Mouse (Mus musculus) limb, embryonic 13.5 days (tissue): ENCODE data around the gene Ctcf. TPM values are rescaled to one million over a fixed set of nuclear protein-coding genes. Genes with fewer than 3 reads are reported as not detected.

Source experiments
- ATAC-seq: fragments of 200-750 bp; cut with Nextera tagmentation; 2 replicates; pipeline ENCODE4 v1.8.0; 2017; ENCODE audit warnings: low read depth, moderate number of reproducible peaks, moderate TSS enrichment; ENCODE audit not compliant: low FRiP score
- H3K27ac ChIP-seq: fragments of 300-500 bp; sonication (generic); 2 replicates; pipeline ENCODE4 v1.5.1; 2015; ENCODE audit warnings: inconsistent platforms, mild to moderate bottlenecking, moderate library complexity
- H3K27me3 ChIP-seq: fragments of 300-500 bp; sonication (generic); 2 replicates; pipeline ENCODE4 v1.6.1; 2015; ENCODE audit warnings: mild to moderate bottlenecking, inconsistent platforms
- H3K36me3 ChIP-seq: fragments of 300-500 bp; sonication (generic); 2 replicates; pipeline ENCODE4 v1.6.1; 2015; ENCODE audit warnings: inconsistent platforms, mild to moderate bottlenecking, moderate library complexity
- H3K4me1 ChIP-seq: fragments of 300-500 bp; sonication (generic); 2 replicates; pipeline ENCODE4 v1.6.1; 2015; ENCODE audit warnings: inconsistent platforms
- H3K4me2 ChIP-seq: fragments of 300-500 bp; sonication (generic); replicated peaks from 2 replicates; pipeline ENCODE4 v1.6.1; 2015; ENCODE audit warnings: inconsistent platforms, mild to moderate bottlenecking, moderate library complexity
- H3K4me3 ChIP-seq: fragments of 300-500 bp; sonication (generic); 2 replicates; pipeline ENCODE4 v1.5.1; 2015; ENCODE audit warnings: moderate library complexity, mild to moderate bottlenecking, inconsistent platforms
- H3K9ac ChIP-seq: fragments of 300-500 bp; sonication (generic); 2 replicates; pipeline ENCODE4 v1.6.1; 2015; ENCODE audit warnings: mild to moderate bottlenecking, inconsistent platforms
- H3K9me3 ChIP-seq: fragments of 300-500 bp; sonication (generic); 2 replicates; pipeline ENCODE4 v1.6.1; 2016; ENCODE audit warnings: inconsistent platforms
- WGBS: fragments of 180-500 bp; shearing (Covaris S2); methylation state at CpG from one replicate; pipeline ENCODE4 v1.1.7; 2015; 5-methylcytosine and 5-hydroxymethylcytosine counted together
- polyA plus RNA-seq: library from polyadenylated mRNA; unstranded; fragments of >200 nt; fragmentation: Nextera tagmentation; extraction: Ambion mirVana; gene quantifications from 2 replicates; pipeline ENCODE4 v1.2.1, GENCODE M21; 2015

Ctcf gene
- polyA plus RNA-seq, 1 experiment from 2014 or later: 140 TPM

DNA sequence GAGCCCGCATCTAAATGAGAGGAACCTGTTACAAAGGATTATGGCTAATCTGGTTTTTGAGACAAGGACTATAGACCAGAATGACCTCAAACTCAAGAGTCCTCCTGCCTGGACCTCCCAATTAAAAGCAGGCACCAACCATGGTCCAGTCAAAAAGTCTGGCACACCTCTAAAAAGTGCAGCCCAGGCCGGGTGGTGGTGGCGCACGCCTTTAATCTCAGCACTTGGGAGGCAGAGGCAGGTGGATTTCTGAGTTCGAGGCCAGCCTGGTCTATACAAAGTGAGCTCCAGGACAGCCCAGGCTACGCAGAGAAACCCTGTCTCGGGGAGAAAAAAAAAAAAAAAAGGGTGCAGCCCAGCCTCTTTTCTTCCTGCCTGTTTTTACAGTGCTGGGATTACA is 49.0 kb downstream of the Ctcf start:
- Histone ChIP-seq H3K4me1 (peaks cover 13% of the 10 kb centered on the region), H3K4me2 (no peak overlapping the region; the same call in 1 of the 2 replicates), H3K27me3 (0 out of 2 replicates have a peak, but pooled peaks cover 7% of the 10 kb centered on the region), H3K9ac (no peak overlapping the region), H3K4me3 (no peak overlapping the region), H3K27ac (no peak overlapping the region), H3K36me3 (peaks cover 43% of the 10 kb centered on the region), H3K9me3 (no peaks in the 10 kb centered on the region)
- ATAC-seq: no peak
- 64% methylated on average over 7 of the region's 7 CpGs for WGBS

DNA sequence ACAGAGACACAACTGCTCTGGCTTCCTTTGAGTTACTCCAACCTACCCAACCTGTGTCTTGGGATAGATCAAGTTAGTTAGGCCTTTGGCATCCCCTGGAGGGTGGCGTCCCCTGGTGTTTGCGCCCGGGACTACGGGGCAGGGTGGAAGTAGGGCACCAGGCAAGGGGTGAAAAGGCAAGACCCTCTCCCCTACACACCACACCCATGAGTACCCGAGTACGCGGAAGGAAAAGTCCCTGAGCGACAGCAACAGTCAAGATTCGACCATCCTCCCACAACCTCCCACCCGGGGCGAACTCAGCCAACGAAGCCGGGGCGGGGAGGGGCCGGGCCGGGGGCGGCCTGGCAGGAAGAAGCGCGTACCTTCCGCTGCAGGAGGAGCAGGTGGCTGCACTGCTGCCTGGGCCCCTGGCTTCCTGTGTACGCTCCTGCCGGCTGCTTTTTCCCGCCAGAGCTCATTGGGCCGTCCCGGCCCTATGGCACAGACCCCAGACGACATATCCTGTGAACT is 49.5 kb downstream of the Ctcf start, which contains the start of gene Carmil2:
Carmil2 (plus strand) TSS at position 479 of the 513 bp plus-strand sequence.
- peaks cover 37% of the 10 kb centered on the region for H3K36me3 ChIP-seq
- peak within 1 kb of the TSS; percentile 54 for H3K9ac ChIP-seq
- no peaks in the 10 kb centered on the region for H3K9me3 ChIP-seq
- peaks cover 13% of the 10 kb centered on the region for H3K4me1 ChIP-seq
- 6% methylated on average over 24 of the region's 26 CpGs for WGBS
- no peak within 1 kb of the TSS for H3K27ac ChIP-seq
- 0 out of 2 replicates have a peak, but pooled peaks cover 7% of the 10 kb centered on the region for H3K27me3 ChIP-seq
- H3K4me2 ChIP-seq: peak within 1 kb of the TSS; percentile 55
- peak within 1 kb of the TSS; percentile 22 for H3K4me3 ChIP-seq
- peak; percentile 26; the same call in 1 of the 2 replicates for ATAC-seq

- no peaks in the 10 kb centered on the region for H3K9me3 ChIP-seq
- H3K4me3 ChIP-seq: no peak overlapping the region
- H3K27ac ChIP-seq: no peak overlapping the region
- H3K4me2 ChIP-seq: peak overlapping the region; percentile 55; the same call in 1 of the 2 replicates
- peaks cover 13% of the 10 kb centered on the region for H3K4me1 ChIP-seq
- peaks cover 30% of the 10 kb centered on the region for H3K36me3 ChIP-seq
- H3K27me3 ChIP-seq: 0 out of 2 replicates have a peak, but pooled peaks cover 7% of the 10 kb centered on the region
- 64% methylated on average over 6 of the region's 6 CpGs for WGBS
- no peak overlapping the region for H3K9ac ChIP-seq
- ATAC-seq: no peak
These were observed 50.2 kb downstream of the Ctcf start for GRCm38 (mm10) chr8:105686551-105686950.

- H3K4me3 ChIP-seq: no peak overlapping the region
- WGBS: 71% methylated on average over 8 of the region's 8 CpGs
- peaks cover 13% of the 10 kb centered on the region for H3K4me1 ChIP-seq
- no peak overlapping the region for H3K4me2 ChIP-seq
- H3K9ac ChIP-seq: no peak overlapping the region
- no peaks in the 10 kb centered on the region for H3K9me3 ChIP-seq
- H3K27ac ChIP-seq: no peak overlapping the region
- ATAC-seq: no peak
- peaks cover 21% of the 10 kb centered on the region for H3K36me3 ChIP-seq
- H3K27me3 ChIP-seq: 0 out of 2 replicates have a peak, but pooled peaks cover 7% of the 10 kb centered on the region
These were observed 51.1 kb downstream of the Ctcf start for GRCm38 (mm10) chr8:105687512-105687911.

GRCm38 (mm10) chr8:105688242-105688752 is 51.9 kb downstream of the Ctcf start:
- H3K4me3 ChIP-seq: no peak overlapping the region
- no peak overlapping the region for H3K4me2 ChIP-seq
- no peak overlapping the region for H3K27ac ChIP-seq
- peaks cover 8% of the 10 kb centered on the region; the same call in 1 of the 2 replicates for H3K27me3 ChIP-seq
- WGBS: 67% methylated on average over 14 of the region's 14 CpGs
- peaks cover 6% of the 10 kb centered on the region; the same call in 1 of the 2 replicates for H3K9me3 ChIP-seq
- H3K9ac ChIP-seq: no peak overlapping the region
- H3K36me3 ChIP-seq: peaks cover 17% of the 10 kb centered on the region
- H3K4me1 ChIP-seq: peaks cover 13% of the 10 kb centered on the region
- no peak for ATAC-seq

DNA sequence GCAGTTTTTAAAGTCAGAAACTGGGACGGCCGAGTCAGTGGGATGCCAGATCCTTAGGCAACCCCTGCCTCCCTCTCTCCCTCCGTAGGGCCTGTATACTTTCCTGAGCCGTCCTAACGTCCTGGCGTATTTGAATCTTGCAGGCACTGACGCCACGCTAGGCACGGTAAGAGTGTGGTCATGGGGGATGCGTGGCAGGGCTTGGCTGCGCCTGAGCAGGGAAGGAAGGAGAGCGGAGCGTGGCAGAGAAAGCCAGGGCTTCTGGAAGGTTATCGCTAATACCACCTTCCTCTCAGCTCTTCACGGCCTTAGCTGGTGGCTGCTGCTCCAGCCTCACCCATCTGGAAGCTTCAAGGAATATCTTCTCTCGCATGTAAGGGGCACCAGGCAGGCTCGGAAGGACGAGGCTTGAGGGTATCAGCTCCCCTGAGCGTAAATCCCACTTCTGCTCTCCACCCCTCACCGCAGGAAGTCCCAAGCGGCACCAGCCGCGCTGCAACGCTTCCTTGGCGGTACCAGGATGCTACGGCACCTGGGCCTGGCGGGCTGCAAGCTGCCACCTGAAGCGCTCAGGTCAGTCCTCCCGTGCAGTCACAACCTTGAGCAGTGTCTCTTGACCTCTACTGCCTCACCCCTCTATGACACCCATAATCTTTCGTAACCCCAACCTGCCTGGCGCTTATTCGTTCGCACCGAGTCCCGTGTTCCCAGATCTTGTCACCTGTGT is 53.1 kb downstream of the Ctcf start:
- H3K9ac ChIP-seq: no peak overlapping the region

DNA sequence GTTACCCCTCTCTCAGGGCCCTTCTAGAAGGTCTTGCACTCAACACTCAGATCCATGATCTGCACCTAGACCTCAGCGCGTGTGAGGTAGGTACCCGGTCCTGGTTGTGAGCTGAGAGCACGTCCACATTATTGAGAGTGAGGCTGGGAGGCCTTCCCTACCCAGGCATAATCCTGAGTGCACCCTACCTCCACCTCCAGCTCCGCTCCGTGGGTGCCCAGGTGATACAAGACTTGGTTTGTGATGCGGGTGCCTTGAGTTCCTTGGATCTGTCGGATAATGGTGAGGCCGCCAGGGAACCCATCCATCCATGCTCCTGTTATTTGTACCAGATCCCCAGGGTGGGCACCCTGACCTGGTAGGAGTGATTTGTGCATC is 53.6 kb downstream of the Ctcf start:
- Histone ChIP-seq H3K27me3 (peaks cover 22% of the 10 kb centered on the region), H3K27ac (no peak overlapping the region), H3K4me3 (no peak overlapping the region), H3K4me1 (peaks cover 21% of the 10 kb centered on the region), H3K4me2 (no peak overlapping the region), H3K36me3 (peaks cover 3% of the 10 kb centered on the region; the same call in 1 of the 2 replicates), H3K9ac (no peak overlapping the region), H3K9me3 (peaks cover 6% of the 10 kb centered on the region; the same call in 1 of the 2 replicates)
- WGBS: 87% methylated on average over 9 of the region's 9 CpGs
- ATAC-seq: no peak

More for the DNA sequence above, 53.1 kb downstream of the Ctcf start:
- Histone ChIP-seq H3K27ac (no peak overlapping the region), H3K9me3 (peaks cover 6% of the 10 kb centered on the region; the same call in 1 of the 2 replicates), H3K4me3 (no peak overlapping the region), H3K36me3 (peaks cover 6% of the 10 kb centered on the region; the same call in 1 of the 2 replicates), H3K27me3 (peaks cover 16% of the 10 kb centered on the region), H3K4me2 (no peak overlapping the region), H3K4me1 (peaks cover 20% of the 10 kb centered on the region)
- 54% methylated on average over 35 of the region's 35 CpGs for WGBS
- no peak for ATAC-seq

DNA sequence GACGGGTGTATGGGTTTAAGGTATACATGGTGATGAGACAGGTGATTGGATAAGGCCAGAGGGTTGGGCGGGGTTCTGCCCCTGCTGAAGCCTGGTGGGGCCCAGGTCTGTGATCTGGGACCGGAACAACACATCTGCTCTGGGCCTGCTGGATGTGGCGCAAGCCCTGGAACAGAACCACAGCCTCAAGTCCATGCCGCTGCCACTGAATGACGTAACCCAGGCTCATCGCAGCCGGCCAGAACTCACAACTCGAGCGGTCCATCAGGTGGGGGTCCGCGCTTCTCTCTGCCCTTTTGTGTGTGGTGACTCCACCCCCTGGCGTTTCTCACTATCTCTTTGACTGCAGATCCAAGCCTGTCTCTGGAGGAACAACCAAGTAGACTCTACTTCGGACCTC is 54.6 kb downstream of the Ctcf start:
- H3K9me3 ChIP-seq: peaks cover 6% of the 10 kb centered on the region; the same call in 1 of the 2 replicates
- H3K9ac ChIP-seq: no peak overlapping the region
- ATAC-seq: no peak
- H3K4me3 ChIP-seq: no peak overlapping the region
- 78% methylated on average over 14 of the region's 14 CpGs for WGBS
- H3K4me1 ChIP-seq: peaks cover 15% of the 10 kb centered on the region
- no peak overlapping the region for H3K27ac ChIP-seq
- H3K4me2 ChIP-seq: no peak overlapping the region
- peaks cover 29% of the 10 kb centered on the region for H3K27me3 ChIP-seq
- peaks cover 3% of the 10 kb centered on the region; the same call in 1 of the 2 replicates for H3K36me3 ChIP-seq

DNA sequence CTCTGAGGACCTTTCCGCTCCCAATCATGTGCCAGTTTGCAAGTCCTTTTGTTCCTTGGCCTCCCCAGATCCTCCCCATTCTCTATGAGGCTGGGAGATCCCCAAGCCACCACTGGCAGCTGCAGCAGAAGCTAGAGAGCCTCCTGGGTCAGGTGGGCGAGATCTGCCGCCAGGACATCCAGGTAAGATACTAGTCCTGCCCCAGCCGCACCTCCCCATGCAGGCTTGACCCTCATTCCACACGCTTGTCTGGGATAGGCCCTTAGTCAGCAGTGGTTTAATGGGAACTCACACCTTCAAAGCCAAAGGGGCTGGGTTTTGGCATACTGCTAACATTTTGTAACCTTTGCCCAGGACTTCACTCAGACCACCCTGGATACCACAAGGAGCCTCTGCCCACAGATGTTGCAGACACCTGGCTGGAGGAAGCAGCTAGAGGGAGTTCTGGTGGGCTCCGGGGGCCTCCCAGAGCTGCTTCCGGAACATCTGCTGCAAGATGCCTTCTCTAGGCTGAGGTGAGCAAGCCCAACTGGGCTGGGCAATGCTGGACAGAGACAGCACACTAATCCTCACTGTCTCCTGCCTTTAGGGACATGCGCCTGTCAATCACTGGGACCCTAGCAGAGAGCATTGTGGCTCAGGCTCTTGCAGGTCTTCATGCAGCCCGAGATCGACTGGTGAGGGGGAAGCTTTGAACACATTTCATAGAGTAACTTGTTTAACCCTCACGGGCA is 56.2 kb downstream of the Ctcf start:
- no peak overlapping the region for H3K4me2 ChIP-seq
- WGBS: 89% methylated on average over 11 of the region's 11 CpGs
- H3K4me3 ChIP-seq: no peak overlapping the region
- H3K4me1 ChIP-seq: peaks cover 8% of the 10 kb centered on the region
- peaks cover 6% of the 10 kb centered on the region; the same call in 1 of the 2 replicates for H3K9me3 ChIP-seq
- H3K27me3 ChIP-seq: peaks cover 33% of the 10 kb centered on the region
- no peak for ATAC-seq
- no peak overlapping the region for H3K27ac ChIP-seq
- H3K36me3 ChIP-seq: peaks cover 14% of the 10 kb centered on the region
- H3K9ac ChIP-seq: no peak overlapping the region

GRCm38 (mm10) chr8:105693648-105694047 is 57.3 kb downstream of the Ctcf start:
- peak; percentile 56 for ATAC-seq
- Histone ChIP-seq H3K4me2 (peak overlapping the region; percentile 97), H3K4me3 (peak overlapping the region; percentile 48), H3K27ac (no peak overlapping the region), H3K9me3 (peaks cover 6% of the 10 kb centered on the region; the same call in 1 of the 2 replicates), H3K9ac (peak overlapping the region; percentile 57), H3K36me3 (peaks cover 25% of the 10 kb centered on the region), H3K27me3 (peaks cover 33% of the 10 kb centered on the region), H3K4me1 (peaks cover 8% of the 10 kb centered on the region)
- WGBS: 5% methylated on average over 30 of the region's 30 CpGs

DNA sequence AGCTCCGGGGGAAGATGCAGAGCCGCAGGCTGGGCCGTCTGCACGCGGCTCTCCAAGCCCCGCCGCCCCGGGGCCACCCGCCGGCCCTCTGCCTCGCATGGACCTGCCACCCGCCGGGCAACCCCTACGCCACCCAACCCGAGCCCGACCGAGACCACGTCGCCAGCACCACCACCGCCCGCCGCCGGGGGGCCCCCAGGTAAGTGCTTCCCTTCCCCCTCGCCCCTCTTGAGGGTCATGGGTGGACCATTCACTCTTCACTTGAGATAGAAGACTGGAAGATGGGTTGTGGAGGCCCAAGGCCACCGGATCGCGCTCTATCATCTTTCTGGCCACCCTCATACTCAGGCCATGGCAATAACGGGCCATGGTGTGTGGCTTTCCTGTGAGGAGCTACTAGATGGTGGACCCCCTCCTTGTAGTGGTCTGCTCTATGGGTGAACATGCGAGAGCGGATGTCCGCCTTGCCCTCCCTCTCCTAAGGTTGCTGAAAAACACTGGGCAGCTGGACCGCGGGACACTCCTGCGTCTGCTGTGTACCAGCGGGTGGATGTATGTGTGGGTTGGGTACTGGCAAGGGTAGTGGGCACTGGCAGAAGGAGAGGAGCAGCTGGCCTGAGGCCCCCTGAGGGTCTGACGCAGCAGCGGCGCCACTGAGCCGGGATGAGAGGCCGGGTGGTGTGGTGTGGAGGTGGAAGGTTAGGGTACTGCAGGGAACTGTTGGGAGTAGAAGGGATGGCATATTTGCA is 57.9 kb downstream of the Ctcf start:
- Histone ChIP-seq H3K27me3 (peaks cover 33% of the 10 kb centered on the region), H3K4me3 (peak overlapping the region; percentile 48), H3K4me2 (peak overlapping the region; percentile 97), H3K9ac (peak overlapping the region; percentile 57), H3K4me1 (peaks cover 8% of the 10 kb centered on the region), H3K27ac (no peak overlapping the region), H3K36me3 (peaks cover 30% of the 10 kb centered on the region), H3K9me3 (peaks cover 6% of the 10 kb centered on the region; the same call in 1 of the 2 replicates)
- ATAC-seq: peak; percentile 29
- WGBS: 8% methylated on average over 40 of the region's 40 CpGs
